Mouse (Mus musculus): ENCODE data around the gene Lipt2.

- TF ChIP-seq CTCF (IDR thresholded peaks at IDR 0.05; ENCODE audit: borderline replicate concordance, insufficient read depth, low read depth, low read length) (no peak), POLR2A (IDR thresholded peaks at IDR 0.05; ENCODE audit: borderline replicate concordance, insufficient read depth, low read length) (no peak)
Measured at GRCm38 (mm10) chr7:100130592-100130991, 28.5 kb upstream of the Lipt2 start.

Measured in cerebellum, adult 2 months (tissue).